8 mouse cellular contexts compared by ENCODE assay signal in the genomic region with DNA sequence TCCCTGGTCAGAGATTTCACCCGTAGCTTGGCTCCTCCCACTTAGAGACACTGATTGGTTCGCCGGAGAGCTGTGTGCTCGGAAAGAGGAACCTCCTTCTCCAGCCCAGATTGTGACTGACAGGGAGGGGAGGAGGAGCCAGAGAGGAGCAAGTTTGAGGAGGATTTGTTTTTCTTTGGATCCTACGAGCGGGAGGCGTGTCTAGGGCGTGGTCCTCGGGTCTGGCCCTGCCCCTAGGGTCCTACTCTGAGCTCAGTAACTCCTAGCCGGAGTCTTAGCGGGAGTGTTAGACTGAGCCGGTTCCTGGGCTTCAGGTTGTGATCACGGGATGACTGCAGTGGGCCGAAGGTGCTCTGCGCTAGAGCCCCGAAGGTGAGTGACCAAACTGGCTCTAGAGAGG. TPM values are rescaled to one million over a fixed set of nuclear protein-coding genes. Genes with fewer than 3 reads are reported as not detected.
DNase-seq lines count a peak whose midpoint lies in the region; ATAC-seq and TF ChIP-seq lines count a peak whose summit lies in the region.

No protein-coding gene starts in this region.

- WGBS in heart, embryonic 13.5 days: under 1% methylated on average over 16 of the region's 16 CpGs
- WGBS in liver, embryonic 13.5 days (ENCODE audit: insufficient replicate concordance): 5% methylated on average over 16 of the region's 16 CpGs
- 1% methylated on average over 16 of the region's 16 CpGs for WGBS in stomach, embryonic 16.5 days

- no peak overlapping the region for H3K4me3 ChIP-seq in C2C12 (ENCODE audit: insufficient read depth, poor library complexity, severe bottlenecking)
- H3K4me3 ChIP-seq in heart, embryonic 13.5 days: peak overlapping the region; percentile 60
- H3K4me3 ChIP-seq in liver, embryonic 13.5 days (replicated peaks): peak overlapping the region; percentile 24
- H3K4me3 ChIP-seq in stomach, embryonic 16.5 days (replicated peaks; ENCODE audit: low read length): peak overlapping the region; percentile 50

- H3K27ac ChIP-seq in heart, embryonic 13.5 days (replicated peaks): peak overlapping the region; percentile 83
- H3K27ac ChIP-seq in liver, embryonic 13.5 days: no peak overlapping the region
- H3K27ac ChIP-seq in stomach, embryonic 16.5 days (ENCODE audit: low read length): peak overlapping the region; percentile 40; the same call in 1 of the 2 replicates

- peak; percentile 89 for ATAC-seq in heart, embryonic 13.5 days (ENCODE audit: extremely low read depth, insufficient number of reproducible peaks, low FRiP score, low TSS enrichment)
- ATAC-seq in liver, embryonic 13.5 days (ENCODE audit: low read depth): peak; percentile 85
- ATAC-seq in stomach, embryonic 16.5 days (ENCODE audit: insufficient read depth, low FRiP score): peak; percentile 97

- no peaks in the 10 kb centered on the region for H3K9me3 ChIP-seq in heart, embryonic 13.5 days
- no peaks in the 10 kb centered on the region for H3K9me3 ChIP-seq in liver, embryonic 13.5 days (replicated peaks)
- H3K9me3 ChIP-seq in stomach, embryonic 16.5 days (replicated peaks; ENCODE audit: control insufficient read depth, low read length): no peaks in the 10 kb centered on the region

- no peaks in the 10 kb centered on the region for H3K36me3 ChIP-seq in C2C12 (ENCODE audit: control insufficient read depth, insufficient read depth)
- peaks cover 13% of the 10 kb centered on the region; the same call in 1 of the 2 replicates for H3K36me3 ChIP-seq in heart, embryonic 13.5 days
- no peaks in the 10 kb centered on the region for H3K36me3 ChIP-seq in liver, embryonic 13.5 days
- no peaks in the 10 kb centered on the region for H3K36me3 ChIP-seq in stomach, embryonic 16.5 days (ENCODE audit: control insufficient read depth, insufficient read depth, low read length)

- peaks cover 43% of the 10 kb centered on the region for H3K4me1 ChIP-seq in heart, embryonic 13.5 days
- peaks cover 14% of the 10 kb centered on the region for H3K4me1 ChIP-seq in liver, embryonic 13.5 days (replicated peaks)
- H3K4me1 ChIP-seq in stomach, embryonic 16.5 days (ENCODE audit: control insufficient read depth, insufficient read depth, low read length): peaks cover 16% of the 10 kb centered on the region

- peak overlapping the region; percentile 81 for H3K9ac ChIP-seq in heart, embryonic 13.5 days
- no peak overlapping the region for H3K9ac ChIP-seq in liver, embryonic 13.5 days
- H3K9ac ChIP-seq in stomach, embryonic 16.5 days (ENCODE audit: low read length): peak overlapping the region; percentile 69

- H3K4me2 ChIP-seq in heart, embryonic 13.5 days: peak overlapping the region; percentile 73
- H3K4me2 ChIP-seq in liver, embryonic 13.5 days: peak overlapping the region; percentile 50
- peak overlapping the region; percentile 66 for H3K4me2 ChIP-seq in stomach, embryonic 16.5 days (ENCODE audit: low read depth, low read length)

- DNase-seq in brain, embryonic 18.5 days (ENCODE audit: low read depth, low spot score): peak; percentile 82
- DNase-seq in fat pad, adult 2 months (ENCODE audit: extremely low read depth, low read depth, low spot score): peak; percentile 66
- DNase-seq in kidney, postnatal 14 days: peak; percentile 97
- DNase-seq in liver, embryonic 13.5 days: peak; percentile 76
- peak; percentile 88 for DNase-seq in neural tube, embryonic 10.5 days (ENCODE audit: extremely low spot score, low spot score)

- TF ChIP-seq CTCF in C2C12 (IDR thresholded peaks at IDR 0.05; ENCODE audit: control insufficient read depth, insufficient read depth, insufficient read length): no peak

- H3ac ChIP-seq in C2C12 (ENCODE audit: control insufficient read depth, insufficient read length, low read depth): peak overlapping the region; percentile 28

- no peaks in the 10 kb centered on the region for H3K27me3 ChIP-seq in C2C12 (ENCODE audit: control insufficient read depth, insufficient read depth, insufficient read length)
- H3K27me3 ChIP-seq in heart, embryonic 13.5 days (replicated peaks): no peaks in the 10 kb centered on the region
- no peaks in the 10 kb centered on the region for H3K27me3 ChIP-seq in liver, embryonic 13.5 days
- no peaks in the 10 kb centered on the region for H3K27me3 ChIP-seq in stomach, embryonic 16.5 days (ENCODE audit: control insufficient read depth, insufficient read depth, low read length)

- no peaks in the 10 kb centered on the region for H3K79me3 ChIP-seq in C2C12 (ENCODE audit: low read depth)

- H3K79me2 ChIP-seq in C2C12 (ENCODE audit: control insufficient read depth, insufficient read depth): no peaks in the 10 kb centered on the region

TF ChIP-seq in C2C12, 6 proteins besides CTCF, POLR2A, EP300 and RAD21:
- TF ChIP-seq MAX (IDR thresholded peaks at IDR 0.05) (no peak), USF1 (IDR thresholded peaks at IDR 0.05; ENCODE audit: low read depth) (no peak), CEBPB (IDR thresholded peaks at IDR 0.05; ENCODE audit: low read depth) (no peak), FOSL1 (IDR thresholded peaks at IDR 0.05; ENCODE audit: insufficient read depth, low read length, poor library complexity, severe bottlenecking) (no peak), MYOG (IDR thresholded peaks at IDR 0.05; ENCODE audit: control insufficient read depth, extremely low read depth, insufficient read length) (no peak), MYOD1 (IDR thresholded peaks at IDR 0.05; ENCODE audit: control insufficient read depth, insufficient read length, low read depth) (no peak)

RNA-seq across cellular contexts. Expression of a gene that starts 6.6 kb away (rescaled TPM):
- polyA plus RNA-seq in C2C12 (2012; fragmentation: generic; extraction: Trizol): 0.50 TPM
- polyA plus RNA-seq in heart, embryonic 13.5 days (2015; fragmentation: Nextera tagmentation; extraction: Ambion mirVana): 33.0 and 34.1 TPM in 2 replicates
- 5.4 and 5.6 TPM in 2 replicates for polyA plus RNA-seq in liver, embryonic 13.5 days (2015; fragmentation: Nextera tagmentation; extraction: Ambion mirVana)
- 26.8 and 27.4 TPM in 2 replicates for polyA plus RNA-seq in stomach, embryonic 16.5 days (2015; fragmentation: Nextera tagmentation; extraction: Ambion mirVana)

RNA-seq across cellular contexts. Expression of a gene that starts 13.4 kb away (rescaled TPM):
- not detected for polyA plus RNA-seq in C2C12 (2012; fragmentation: generic; extraction: Trizol)
- polyA plus RNA-seq in heart, embryonic 13.5 days (2015; fragmentation: Nextera tagmentation; extraction: Ambion mirVana): 0.18 and 0.28 TPM in 2 replicates
- polyA plus RNA-seq in liver, embryonic 13.5 days (2015; fragmentation: Nextera tagmentation; extraction: Ambion mirVana): 0.15 TPM in 1 of 2 replicates, not detected in the other
- polyA plus RNA-seq in stomach, embryonic 16.5 days (2015; fragmentation: Nextera tagmentation; extraction: Ambion mirVana): 0.20 and 0.28 TPM in 2 replicates

RNA-seq across cellular contexts. Expression of a gene that starts 14.6 kb away (rescaled TPM):
- polyA plus RNA-seq in C2C12 (2012; fragmentation: generic; extraction: Trizol): 112 TPM
- 60.0 and 63.2 TPM in 2 replicates for polyA plus RNA-seq in heart, embryonic 13.5 days (2015; fragmentation: Nextera tagmentation; extraction: Ambion mirVana)
- polyA plus RNA-seq in liver, embryonic 13.5 days (2015; fragmentation: Nextera tagmentation; extraction: Ambion mirVana): 60.4 TPM in 2 replicates
- polyA plus RNA-seq in stomach, embryonic 16.5 days (2015; fragmentation: Nextera tagmentation; extraction: Ambion mirVana): 71.9 and 82.7 TPM in 2 replicates

RNA-seq across cellular contexts. Expression of a gene that starts 23.5 kb away (rescaled TPM):
- 26.7 TPM for polyA plus RNA-seq in C2C12 (2012; fragmentation: generic; extraction: Trizol)
- 19.0 and 21.3 TPM in 2 replicates for polyA plus RNA-seq in heart, embryonic 13.5 days (2015; fragmentation: Nextera tagmentation; extraction: Ambion mirVana)
- 31.1 and 32.9 TPM in 2 replicates for polyA plus RNA-seq in liver, embryonic 13.5 days (2015; fragmentation: Nextera tagmentation; extraction: Ambion mirVana)
- 28.3 and 30.6 TPM in 2 replicates for polyA plus RNA-seq in stomach, embryonic 16.5 days (2015; fragmentation: Nextera tagmentation; extraction: Ambion mirVana)

RNA-seq across cellular contexts. Expression of a gene that starts 29.6 kb away (rescaled TPM):
- 35.7 TPM for polyA plus RNA-seq in C2C12 (2012; fragmentation: generic; extraction: Trizol)
- 37.0 and 40.0 TPM in 2 replicates for polyA plus RNA-seq in heart, embryonic 13.5 days (2015; fragmentation: Nextera tagmentation; extraction: Ambion mirVana)
- 30.1 TPM in 2 replicates for polyA plus RNA-seq in liver, embryonic 13.5 days (2015; fragmentation: Nextera tagmentation; extraction: Ambion mirVana)
- 59.2 and 67.0 TPM in 2 replicates for polyA plus RNA-seq in stomach, embryonic 16.5 days (2015; fragmentation: Nextera tagmentation; extraction: Ambion mirVana)
